Mouse (Mus musculus) urinary bladder, adult 2 months (tissue): ENCODE data around the gene Tacc2. TPM values are rescaled to one million over a fixed set of nuclear protein-coding genes. Genes with fewer than 3 reads are reported as not detected.

Source experiments
- polyA plus RNA-seq: library from polyadenylated mRNA; depleted of rRNA; stranded (reverse); fragments of >200 nt; gene quantifications from 2 replicates; pipeline ENCODE4 v1.2.3, GENCODE M21; 2012; rRNA removed

Tacc2 gene
- polyA plus RNA-seq, 1 experiment, result 67.5 TPM

Other genes starting within 250 kb of the Tacc2 start
- gene Ate1, start 57.1 kb upstream of the Tacc2 start, polyA plus RNA-seq, result 15.6 and 24.0 TPM in 2 replicates
- gene Nsmce4a, start 4.3 kb upstream of the Tacc2 start, polyA plus RNA-seq, result 61.5 and 65.4 TPM in 2 replicates
- 0.04 TPM in 2 replicates for gene Btbd16, start 196.6 kb downstream of the Tacc2 start, polyA plus RNA-seq